Mouse (Mus musculus) brain, embryonic 14.5 days (tissue): ENCODE data around the gene Lrrc74a. TPM values are rescaled to one million over a fixed set of nuclear protein-coding genes. Genes with fewer than 3 reads are reported as not detected.

Source experiments
- DNase-seq: peaks from one replicate; pipeline ENCODE4 v3.0.0-alpha.2; 2011; ENCODE audit warnings: low read depth
- CTCF ChIP-seq: fragments of 200-500 bp; IDR thresholded peaks from 2 replicates; pipeline ENCODE4 v1.5.1; 2012; ENCODE audit warnings: inconsistent platforms, mild to moderate bottlenecking, moderate library complexity, borderline replicate concordance; ENCODE audit not compliant: insufficient read depth, insufficient read length; ENCODE audit errors: extremely low read depth
- POLR2A ChIP-seq: fragments of 200-500 bp; IDR thresholded peaks from 2 replicates; pipeline ENCODE4 v1.6.1; 2012; ENCODE audit warnings: mild to moderate bottlenecking, inconsistent platforms, borderline replicate concordance; ENCODE audit not compliant: poor library complexity, insufficient read depth, insufficient read length, severe bottlenecking; ENCODE audit errors: extremely low read depth
- polyA plus RNA-seq: library from polyadenylated mRNA; depleted of rRNA; stranded (reverse); fragments of >200 nt; gene quantifications from 2 replicates; pipeline ENCODE4 v1.2.3, GENCODE M21; 2012

Lrrc74a gene
- polyA plus RNA-seq, 1 experiment: not detected

GRCm38 (mm10) chr12:86802899-86803298 is 68.7 kb downstream of the Lrrc74a start:
- DNase-seq: no peak
- TF ChIP-seq POLR2A (no peak), CTCF (no peak)

- no peak for DNase-seq
- no peak for TF ChIP-seq POLR2A
- TF ChIP-seq CTCF: peak; percentile 45; the same call in 1 of the 2 replicates
Measured at GRCm38 (mm10) chr12:86803651-86804307, 69.6 kb downstream of the Lrrc74a start.

GRCm38 (mm10) chr12:86804308-86804700 is 70.1 kb downstream of the Lrrc74a start:
- DNase-seq: peak; percentile 76

GRCm38 (mm10) chr12:86804857-86805256 is 70.7 kb downstream of the Lrrc74a start:
- TF ChIP-seq CTCF (no peak), POLR2A (no peak)
- DNase-seq: no peak

More at GRCm38 (mm10) chr12:86804308-86804700, 70.1 kb downstream of the Lrrc74a start:
- TF ChIP-seq CTCF (no peak), POLR2A (no peak)

- TF ChIP-seq POLR2A (no peak), CTCF (no peak)
- no peak for DNase-seq
Measured at GRCm38 (mm10) chr12:86805315-86805714, 71.1 kb downstream of the Lrrc74a start.

- TF ChIP-seq CTCF (no peak), POLR2A (no peak)
Measured at GRCm38 (mm10) chr12:86806031-86806922, 72.1 kb downstream of the Lrrc74a start.

GRCm38 (mm10) chr12:86806923-86807794 is 73.0 kb downstream of the Lrrc74a start:
- TF ChIP-seq POLR2A: no peak
- DNase-seq: peak; percentile 97

More at GRCm38 (mm10) chr12:86806031-86806922, 72.1 kb downstream of the Lrrc74a start:
- peak; percentile 95 for DNase-seq

- no peak for TF ChIP-seq CTCF
- no peak for TF ChIP-seq POLR2A
- no peak for DNase-seq
Measured at GRCm38 (mm10) chr12:86807795-86808128, 73.6 kb downstream of the Lrrc74a start.

GRCm38 (mm10) chr12:86808856-86809255 is 74.7 kb downstream of the Lrrc74a start:
- TF ChIP-seq CTCF (no peak), POLR2A (no peak)
- DNase-seq: no peak

GRCm38 (mm10) chr12:86810040-86810439 is 75.9 kb downstream of the Lrrc74a start:
- DNase-seq: no peak
- TF ChIP-seq CTCF (no peak), POLR2A (no peak)

- TF ChIP-seq POLR2A: no peak
- DNase-seq: peak; percentile 74
Measured at GRCm38 (mm10) chr12:86810725-86811444, 76.7 kb downstream of the Lrrc74a start.
